Mouse (Mus musculus) hindbrain, embryonic 15.5 days (tissue): Measurements from ENCODE around the gene Garnl3. TPM values are rescaled to one million over a fixed set of nuclear protein-coding genes. Genes with fewer than 3 reads are reported as not detected.

Experiments
- ATAC-seq: fragments of 200-750 bp; cut with Nextera tagmentation; 2 replicates; pipeline ENCODE4 v1.8.0; 2017; ENCODE audit warnings: low read depth, moderate number of reproducible peaks, moderate TSS enrichment; ENCODE audit not compliant: low FRiP score
- H3K27ac ChIP-seq: fragments of 300-500 bp; sonication (generic); replicated peaks from 2 replicates; pipeline ENCODE4 v1.5.1; 2015; ENCODE audit warnings: mild to moderate bottlenecking, inconsistent platforms
- H3K27me3 ChIP-seq: fragments of 300-500 bp; sonication (generic); 2 replicates; pipeline ENCODE4 v1.6.1; 2015; ENCODE audit warnings: control low read depth, inconsistent platforms
- H3K36me3 ChIP-seq: fragments of 300-500 bp; sonication (generic); 2 replicates; pipeline ENCODE4 v1.6.1; 2015; ENCODE audit warnings: control low read depth, inconsistent platforms
- H3K4me1 ChIP-seq: fragments of 300-500 bp; sonication (generic); replicated peaks from 2 replicates; pipeline ENCODE4 v1.6.1; 2015; ENCODE audit warnings: control low read depth, inconsistent platforms
- H3K4me2 ChIP-seq: fragments of 300-500 bp; sonication (generic); 2 replicates; pipeline ENCODE4 v1.6.1; 2015; ENCODE audit warnings: moderate library complexity, mild to moderate bottlenecking, inconsistent platforms
- H3K4me3 ChIP-seq: fragments of 300-500 bp; sonication (generic); 2 replicates; pipeline ENCODE4 v1.5.1; 2015; ENCODE audit warnings: mild to moderate bottlenecking, inconsistent platforms
- H3K9ac ChIP-seq: fragments of 300-500 bp; sonication (generic); 2 replicates; pipeline ENCODE4 v1.6.1; 2015; ENCODE audit warnings: inconsistent platforms
- H3K9me3 ChIP-seq: fragments of 300-500 bp; sonication (generic); 2 replicates; pipeline ENCODE4 v1.6.1; 2016; ENCODE audit warnings: control low read depth, inconsistent platforms
- WGBS: fragments of 180-500 bp; shearing (Covaris S2); methylation state at CpG from one replicate; pipeline ENCODE4 v1.1.7; 2015; 5-methylcytosine and 5-hydroxymethylcytosine counted together
- polyA plus RNA-seq: library from polyadenylated mRNA; unstranded; fragments of >200 nt; fragmentation: Nextera tagmentation; extraction: Ambion mirVana; gene quantifications from 2 replicates; pipeline ENCODE4 v1.2.1, GENCODE M21; 2015

Gene Garnl3
- polyA plus RNA-seq, 1 experiment from 2014 or later, result 56.7 TPM

GRCm38 (mm10) chr2:33077252-33077651 lies 54.2 kb downstream of the Garnl3 start:
- no peaks in the 10 kb centered on the region for H3K9me3 ChIP-seq
- WGBS, result 33% methylated on average over 3 of the region's 3 CpGs
- ATAC-seq, result no peak
- no peaks in the 10 kb centered on the region for H3K36me3 ChIP-seq
- no peak overlapping the region for H3K4me3 ChIP-seq
- H3K27me3 ChIP-seq, result no peaks in the 10 kb centered on the region
- peaks cover 10% of the 10 kb centered on the region; the same call in 1 of the 2 replicates for H3K4me1 ChIP-seq
- H3K4me2 ChIP-seq, result no peak overlapping the region
- no peak overlapping the region for H3K9ac ChIP-seq
- H3K27ac ChIP-seq, result no peak overlapping the region

GRCm38 (mm10) chr2:33074931-33075330 lies 56.5 kb downstream of the Garnl3 start:
- H3K27ac ChIP-seq, result no peak overlapping the region
- H3K27me3 ChIP-seq, result no peaks in the 10 kb centered on the region
- H3K4me3 ChIP-seq, result no peak overlapping the region
- no peak for ATAC-seq
- no peak overlapping the region for H3K9ac ChIP-seq
- 49% methylated on average over 2 of the region's 2 CpGs for WGBS
- H3K4me1 ChIP-seq, result peaks cover 12% of the 10 kb centered on the region
- no peak overlapping the region for H3K4me2 ChIP-seq
- no peaks in the 10 kb centered on the region for H3K36me3 ChIP-seq
- no peaks in the 10 kb centered on the region for H3K9me3 ChIP-seq

- Histone ChIP-seq H3K27ac (no peak overlapping the region), H3K4me2 (no peak overlapping the region), H3K27me3 (no peaks in the 10 kb centered on the region), H3K9me3 (no peaks in the 10 kb centered on the region), H3K36me3 (no peaks in the 10 kb centered on the region), H3K4me3 (no peak overlapping the region), H3K9ac (no peak overlapping the region), H3K4me1 (peaks cover 12% of the 10 kb centered on the region)
- 85% methylated on average over 3 of the region's 3 CpGs for WGBS
- no peak for ATAC-seq
Measured at GRCm38 (mm10) chr2:33074188-33074587, 57.3 kb downstream of the Garnl3 start.

- no peak overlapping the region for H3K9ac ChIP-seq
- H3K4me2 ChIP-seq, result no peak overlapping the region
- H3K27ac ChIP-seq, result no peak overlapping the region
- no peaks in the 10 kb centered on the region for H3K9me3 ChIP-seq
- no peaks in the 10 kb centered on the region for H3K27me3 ChIP-seq
- no peak for ATAC-seq
- H3K36me3 ChIP-seq, result no peaks in the 10 kb centered on the region
- peaks cover 10% of the 10 kb centered on the region for H3K4me1 ChIP-seq
- H3K4me3 ChIP-seq, result no peak overlapping the region
- 69% methylated on average over 2 of the region's 2 CpGs for WGBS
Measured at GRCm38 (mm10) chr2:33072333-33072732, 59.1 kb downstream of the Garnl3 start.

GRCm38 (mm10) chr2:33065610-33066009 lies 65.8 kb downstream of the Garnl3 start:
- WGBS, result 76% methylated on average over 1 of the region's 1 CpGs
- ATAC-seq, result no peak
- Histone ChIP-seq H3K27ac (no peak overlapping the region), H3K4me1 (no peaks in the 10 kb centered on the region; the same call in 1 of the 2 replicates), H3K9me3 (no peaks in the 10 kb centered on the region), H3K4me3 (no peak overlapping the region), H3K36me3 (no peaks in the 10 kb centered on the region), H3K27me3 (no peaks in the 10 kb centered on the region), H3K9ac (no peak overlapping the region), H3K4me2 (no peak overlapping the region)

GRCm38 (mm10) chr2:33062744-33063143 lies 68.7 kb downstream of the Garnl3 start:
- Histone ChIP-seq H3K27ac (no peak overlapping the region), H3K4me1 (no peaks in the 10 kb centered on the region), H3K4me3 (no peak overlapping the region), H3K27me3 (no peaks in the 10 kb centered on the region), H3K9ac (no peak overlapping the region), H3K4me2 (no peak overlapping the region), H3K36me3 (no peaks in the 10 kb centered on the region), H3K9me3 (no peaks in the 10 kb centered on the region)
- no peak for ATAC-seq
- 33% methylated on average over 8 of the region's 8 CpGs for WGBS

GRCm38 (mm10) chr2:33058926-33059325 lies 72.5 kb downstream of the Garnl3 start:
- Histone ChIP-seq H3K27me3 (no peaks in the 10 kb centered on the region), H3K27ac (no peak overlapping the region), H3K9me3 (no peaks in the 10 kb centered on the region), H3K9ac (no peak overlapping the region), H3K4me1 (no peaks in the 10 kb centered on the region), H3K36me3 (no peaks in the 10 kb centered on the region; the same call in 1 of the 2 replicates), H3K4me2 (no peak overlapping the region), H3K4me3 (no peak overlapping the region)
- no peak for ATAC-seq
- 86% methylated on average over 5 of the region's 5 CpGs for WGBS

GRCm38 (mm10) chr2:33057514-33057913 lies 73.9 kb downstream of the Garnl3 start:
- WGBS, result 90% methylated on average over 7 of the region's 7 CpGs
- H3K27me3 ChIP-seq, result no peaks in the 10 kb centered on the region
- no peak for ATAC-seq
- H3K4me1 ChIP-seq, result no peaks in the 10 kb centered on the region
- no peaks in the 10 kb centered on the region for H3K9me3 ChIP-seq
- no peak overlapping the region for H3K4me2 ChIP-seq
- H3K9ac ChIP-seq, result no peak overlapping the region
- H3K36me3 ChIP-seq, result no peaks in the 10 kb centered on the region; the same call in 1 of the 2 replicates
- no peak overlapping the region for H3K4me3 ChIP-seq
- H3K27ac ChIP-seq, result no peak overlapping the region

- Histone ChIP-seq H3K27ac (no peak overlapping the region), H3K4me2 (no peak overlapping the region), H3K9ac (no peak overlapping the region), H3K27me3 (no peaks in the 10 kb centered on the region), H3K4me1 (no peaks in the 10 kb centered on the region), H3K36me3 (peaks cover 3% of the 10 kb centered on the region; the same call in 1 of the 2 replicates), H3K9me3 (no peaks in the 10 kb centered on the region), H3K4me3 (no peak overlapping the region)
- ATAC-seq, result no peak
- 72% methylated on average over 10 of the region's 10 CpGs for WGBS
Measured at GRCm38 (mm10) chr2:33053966-33054365, 77.5 kb downstream of the Garnl3 start.

GRCm38 (mm10) chr2:33047360-33047759 lies 84.1 kb downstream of the Garnl3 start:
- WGBS, result 72% methylated on average over 3 of the region's 3 CpGs
- H3K36me3 ChIP-seq, result 0 out of 2 replicates have a peak, but pooled peaks cover 3% of the 10 kb centered on the region
- H3K27me3 ChIP-seq, result no peaks in the 10 kb centered on the region
- H3K27ac ChIP-seq, result no peak overlapping the region
- H3K4me3 ChIP-seq, result no peak overlapping the region
- no peak for ATAC-seq
- no peak overlapping the region for H3K9ac ChIP-seq
- H3K4me2 ChIP-seq, result no peak overlapping the region
- no peaks in the 10 kb centered on the region for H3K9me3 ChIP-seq
- H3K4me1 ChIP-seq, result no peaks in the 10 kb centered on the region

GRCm38 (mm10) chr2:33046919-33047318 lies 84.5 kb downstream of the Garnl3 start:
- Histone ChIP-seq H3K27me3 (no peaks in the 10 kb centered on the region), H3K4me2 (no peak overlapping the region), H3K27ac (no peak overlapping the region), H3K36me3 (0 out of 2 replicates have a peak, but pooled peaks cover 3% of the 10 kb centered on the region), H3K4me3 (no peak overlapping the region), H3K4me1 (no peaks in the 10 kb centered on the region), H3K9ac (no peak overlapping the region), H3K9me3 (no peaks in the 10 kb centered on the region)
- ATAC-seq, result no peak
- 69% methylated on average over 5 of the region's 5 CpGs for WGBS

GRCm38 (mm10) chr2:33045899-33046298 lies 85.6 kb downstream of the Garnl3 start:
- H3K4me3 ChIP-seq, result no peak overlapping the region
- 0 out of 2 replicates have a peak, but pooled peaks cover 3% of the 10 kb centered on the region for H3K36me3 ChIP-seq
- no peaks in the 10 kb centered on the region for H3K4me1 ChIP-seq
- no peak overlapping the region for H3K9ac ChIP-seq
- H3K27ac ChIP-seq, result no peak overlapping the region
- no peak for ATAC-seq
- no peaks in the 10 kb centered on the region for H3K9me3 ChIP-seq
- 75% methylated on average over 3 of the region's 3 CpGs for WGBS
- H3K27me3 ChIP-seq, result no peaks in the 10 kb centered on the region
- H3K4me2 ChIP-seq, result no peak overlapping the region

GRCm38 (mm10) chr2:33042781-33043180 lies 88.7 kb downstream of the Garnl3 start:
- no peak for ATAC-seq
- Histone ChIP-seq H3K4me2 (no peak overlapping the region), H3K9ac (no peak overlapping the region), H3K9me3 (no peaks in the 10 kb centered on the region), H3K27me3 (no peaks in the 10 kb centered on the region), H3K4me3 (no peak overlapping the region), H3K4me1 (no peaks in the 10 kb centered on the region), H3K36me3 (no peaks in the 10 kb centered on the region), H3K27ac (no peak overlapping the region)
- 65% methylated on average over 6 of the region's 6 CpGs for WGBS
